Mouse (Mus musculus): ENCODE measurements around the gene Ano6. TPM values are rescaled to one million over a fixed set of nuclear protein-coding genes. Genes with fewer than 3 reads are reported as not detected.

The Ano6 gene
- polyA plus RNA-seq, 1 experiment = 73.0 TPM

DNA sequence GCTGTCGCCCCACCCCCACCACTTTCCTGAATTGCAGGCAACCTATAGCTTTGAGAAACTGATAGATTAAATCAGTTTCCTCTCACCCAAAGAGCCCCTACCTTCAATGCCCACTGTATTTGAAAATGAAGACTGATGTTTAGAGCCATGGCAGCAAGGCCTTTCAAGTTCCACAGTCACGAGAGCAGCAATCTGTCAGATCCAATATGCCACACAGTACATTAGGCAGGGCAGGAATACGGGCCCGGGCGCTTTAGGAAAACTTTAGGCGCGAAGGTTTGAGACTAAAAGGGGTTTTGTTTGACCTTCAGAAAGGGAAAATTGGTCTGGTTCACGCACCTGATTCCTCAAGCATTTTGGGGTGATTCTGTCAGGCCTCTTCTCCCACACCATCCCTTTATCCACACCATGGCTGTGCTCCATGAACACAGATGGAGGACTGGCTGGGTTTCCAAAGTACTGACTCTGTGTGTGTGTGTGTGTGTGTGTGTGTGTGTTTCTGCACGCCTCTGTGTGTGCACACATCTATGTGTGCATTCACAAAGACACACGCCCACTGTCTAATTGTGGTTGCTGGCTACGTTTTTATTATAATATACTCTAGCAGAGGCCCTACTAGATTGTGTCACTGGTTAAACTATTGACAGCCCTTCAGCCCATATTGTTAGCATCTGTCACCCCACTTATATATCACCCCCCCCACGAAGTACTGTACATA, 173.0 kb downstream of the Ano6 start:
- Histone ChIP-seq H3K4me3 (ENCODE audit: insufficient read depth, low read length) (no peak overlapping the region), H3K27ac (ENCODE audit: insufficient read depth, low read depth, low read length) (no peak overlapping the region), H3K4me1 (ENCODE audit: control insufficient read depth, insufficient read depth, low read length) (peaks cover 2% of the 10 kb centered on the region)
- TF ChIP-seq POLR2A (IDR thresholded peaks at IDR 0.05; ENCODE audit: borderline replicate concordance, low read depth, low read length) = no peak
- no peak for TF ChIP-seq CTCF (IDR thresholded peaks at IDR 0.05; ENCODE audit: low read depth, low read length)

DNA sequence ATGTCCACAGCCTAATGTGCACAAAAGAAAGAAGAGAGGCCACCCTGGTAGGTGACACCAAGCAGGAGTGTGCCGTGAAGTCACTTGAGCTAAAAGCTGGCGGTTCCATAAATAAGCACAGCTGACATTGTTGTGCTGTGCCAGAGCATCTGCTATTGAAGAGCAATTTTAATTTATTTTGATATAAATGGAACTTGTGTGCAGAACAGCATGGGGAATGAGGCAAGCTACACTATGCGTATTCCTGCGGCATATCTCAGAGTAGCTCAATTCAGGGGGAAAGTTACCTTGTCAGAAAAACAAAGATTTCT, 173.6 kb downstream of the Ano6 start:
- H3K4me3 ChIP-seq (ENCODE audit: insufficient read depth, low read length) = no peak overlapping the region
- TF ChIP-seq CTCF (IDR thresholded peaks at IDR 0.05; ENCODE audit: low read depth, low read length) = no peak
- TF ChIP-seq POLR2A (IDR thresholded peaks at IDR 0.05; ENCODE audit: borderline replicate concordance, low read depth, low read length) = no peak
- H3K4me1 ChIP-seq (ENCODE audit: control insufficient read depth, insufficient read depth, low read length) = peaks cover 2% of the 10 kb centered on the region
- H3K27ac ChIP-seq (ENCODE audit: insufficient read depth, low read depth, low read length) = no peak overlapping the region

DNA sequence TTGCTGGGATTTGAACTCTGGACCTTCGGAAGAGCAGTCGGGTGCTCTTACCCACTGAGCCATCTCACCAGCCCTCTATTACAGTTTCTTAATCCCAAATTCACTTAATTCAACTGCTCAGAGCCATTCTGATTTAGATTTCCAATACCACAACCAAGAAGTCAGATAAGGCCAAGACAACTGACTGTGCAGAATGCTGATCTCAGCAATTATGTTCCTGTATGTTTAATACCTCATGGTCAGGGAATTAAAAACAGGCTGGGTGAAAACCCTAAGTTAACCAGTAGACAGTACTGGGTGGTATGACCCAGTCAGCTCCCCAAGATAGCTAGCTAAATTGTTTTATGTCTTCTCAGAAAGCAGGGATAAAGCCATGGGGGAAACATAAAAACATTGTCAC, 176.3 kb downstream of the Ano6 start:
- TF ChIP-seq POLR2A (IDR thresholded peaks at IDR 0.05; ENCODE audit: borderline replicate concordance, low read depth, low read length) (no peak), CTCF (IDR thresholded peaks at IDR 0.05; ENCODE audit: low read depth, low read length) (no peak)
- H3K4me3 ChIP-seq (ENCODE audit: insufficient read depth, low read length) = no peak overlapping the region
- peaks cover 2% of the 10 kb centered on the region for H3K4me1 ChIP-seq (ENCODE audit: control insufficient read depth, insufficient read depth, low read length)
- no peak overlapping the region for H3K27ac ChIP-seq (ENCODE audit: insufficient read depth, low read depth, low read length)

DNA sequence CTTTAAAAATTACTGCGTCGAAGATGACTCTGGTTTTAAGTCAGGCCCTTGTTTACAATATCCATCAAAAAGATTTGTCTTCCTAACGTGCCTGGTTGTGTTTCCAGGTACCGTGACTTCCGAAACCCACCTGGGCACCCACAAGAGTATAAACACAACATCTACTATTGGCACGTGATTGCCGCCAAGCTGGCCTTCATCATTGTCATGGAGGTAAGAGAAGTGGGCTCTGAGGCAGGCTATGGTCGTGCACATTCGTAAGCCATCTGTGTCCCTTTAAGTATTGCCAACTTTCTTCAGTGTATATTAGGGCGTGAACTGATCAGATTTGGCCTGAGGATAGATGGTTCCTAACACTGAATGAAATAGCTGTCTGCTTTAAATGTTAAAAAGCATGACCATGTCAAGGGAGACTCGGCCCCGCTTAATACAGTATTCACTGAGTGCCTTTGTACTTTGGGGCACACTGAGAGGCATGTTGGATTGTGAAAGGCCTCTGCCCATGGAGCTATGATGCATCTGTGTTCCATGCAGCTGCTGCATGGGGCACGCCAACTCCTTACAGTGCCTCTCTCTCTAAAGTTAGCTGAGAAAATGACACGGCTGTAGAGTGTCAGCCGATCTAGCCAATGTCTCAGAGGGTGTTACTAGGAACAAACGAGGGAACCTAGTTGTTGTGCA, 177.0 kb downstream of the Ano6 start:
- peaks cover 2% of the 10 kb centered on the region; the same call in 1 of the 2 replicates for H3K4me1 ChIP-seq (ENCODE audit: control insufficient read depth, insufficient read depth, low read length)
- H3K4me3 ChIP-seq (ENCODE audit: insufficient read depth, low read length) = no peak overlapping the region
- TF ChIP-seq POLR2A (IDR thresholded peaks at IDR 0.05; ENCODE audit: borderline replicate concordance, low read depth, low read length) (no peak), CTCF (IDR thresholded peaks at IDR 0.05; ENCODE audit: low read depth, low read length) (no peak)
- no peak overlapping the region for H3K27ac ChIP-seq (ENCODE audit: insufficient read depth, low read depth, low read length)

DNA sequence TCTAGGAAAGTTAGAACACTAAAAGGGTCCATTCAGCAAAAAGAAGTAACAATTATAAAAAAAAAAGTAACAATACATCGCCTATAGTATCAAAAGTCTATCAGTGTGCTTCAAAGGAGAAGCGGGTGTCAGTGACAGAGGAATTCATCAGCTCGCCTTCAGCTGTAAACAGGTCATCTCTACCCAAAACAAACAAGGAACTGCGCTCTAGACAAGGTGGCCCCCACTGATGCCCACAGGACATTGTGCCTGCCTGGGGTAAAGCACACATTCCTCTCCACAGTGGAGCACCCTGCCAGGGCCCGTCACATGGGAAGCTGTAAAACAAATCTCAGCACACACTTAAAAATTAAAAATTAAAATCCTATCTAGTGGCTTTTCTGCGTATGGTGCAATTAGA, 179.0 kb downstream of the Ano6 start:
- Histone ChIP-seq H3K27ac (ENCODE audit: insufficient read depth, low read depth, low read length) (no peak overlapping the region), H3K4me1 (ENCODE audit: control insufficient read depth, insufficient read depth, low read length) (no peaks in the 10 kb centered on the region), H3K4me3 (ENCODE audit: insufficient read depth, low read length) (no peak overlapping the region)
- no peak for TF ChIP-seq CTCF (IDR thresholded peaks at IDR 0.05; ENCODE audit: low read depth, low read length)
- TF ChIP-seq POLR2A (IDR thresholded peaks at IDR 0.05; ENCODE audit: borderline replicate concordance, low read depth, low read length) = no peak

DNA sequence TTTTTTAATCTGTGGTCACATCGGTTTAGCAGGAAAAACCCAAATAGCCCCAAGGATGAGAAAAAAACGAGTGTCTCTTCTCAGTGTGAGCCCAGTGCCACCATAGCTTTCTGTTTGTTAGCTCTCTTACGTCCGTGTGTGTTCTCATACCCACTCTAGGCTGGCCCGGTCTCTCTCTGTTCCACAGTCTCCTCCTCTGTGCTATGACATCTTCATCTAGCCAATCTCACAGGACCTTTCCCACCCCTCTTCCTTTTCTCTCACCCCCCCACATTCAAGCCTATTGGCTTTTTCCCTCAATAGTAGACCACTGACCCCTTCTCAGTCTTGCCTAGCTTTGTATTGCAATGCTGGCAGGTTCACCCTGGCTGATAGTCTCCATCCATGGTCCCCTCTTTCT, 179.5 kb downstream of the Ano6 start:
- Histone ChIP-seq H3K27ac (ENCODE audit: insufficient read depth, low read depth, low read length) (no peak overlapping the region), H3K4me1 (ENCODE audit: control insufficient read depth, insufficient read depth, low read length) (no peaks in the 10 kb centered on the region), H3K4me3 (ENCODE audit: insufficient read depth, low read length) (no peak overlapping the region)
- TF ChIP-seq POLR2A (IDR thresholded peaks at IDR 0.05; ENCODE audit: borderline replicate concordance, low read depth, low read length) (no peak), CTCF (IDR thresholded peaks at IDR 0.05; ENCODE audit: low read depth, low read length) (no peak)

DNA sequence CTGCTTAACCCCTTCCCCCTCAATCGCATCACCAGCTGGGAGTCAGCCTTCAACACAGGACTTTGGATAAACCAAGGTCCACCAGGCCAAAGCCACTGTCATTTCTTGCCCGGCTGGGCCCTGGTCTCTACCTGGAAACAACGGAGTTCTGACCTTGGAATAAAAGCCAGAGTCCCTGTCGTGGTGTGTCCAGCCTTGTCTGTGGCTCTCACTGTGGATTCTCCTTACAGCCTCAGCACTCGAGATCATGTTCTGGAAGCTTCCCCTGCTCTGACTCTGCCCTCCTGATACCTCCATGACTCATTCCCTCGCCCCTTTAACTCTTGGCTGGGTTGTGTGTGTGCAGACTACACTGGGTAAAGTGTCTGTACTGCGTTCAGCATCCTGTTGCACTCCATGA, 180.0 kb downstream of the Ano6 start:
- no peak for TF ChIP-seq CTCF (IDR thresholded peaks at IDR 0.05; ENCODE audit: low read depth, low read length)
- TF ChIP-seq POLR2A (IDR thresholded peaks at IDR 0.05; ENCODE audit: borderline replicate concordance, low read depth, low read length) = no peak
- no peak overlapping the region for H3K4me3 ChIP-seq (ENCODE audit: insufficient read depth, low read length)
- no peak overlapping the region for H3K27ac ChIP-seq (ENCODE audit: insufficient read depth, low read depth, low read length)
- no peaks in the 10 kb centered on the region for H3K4me1 ChIP-seq (ENCODE audit: control insufficient read depth, insufficient read depth, low read length)

DNA sequence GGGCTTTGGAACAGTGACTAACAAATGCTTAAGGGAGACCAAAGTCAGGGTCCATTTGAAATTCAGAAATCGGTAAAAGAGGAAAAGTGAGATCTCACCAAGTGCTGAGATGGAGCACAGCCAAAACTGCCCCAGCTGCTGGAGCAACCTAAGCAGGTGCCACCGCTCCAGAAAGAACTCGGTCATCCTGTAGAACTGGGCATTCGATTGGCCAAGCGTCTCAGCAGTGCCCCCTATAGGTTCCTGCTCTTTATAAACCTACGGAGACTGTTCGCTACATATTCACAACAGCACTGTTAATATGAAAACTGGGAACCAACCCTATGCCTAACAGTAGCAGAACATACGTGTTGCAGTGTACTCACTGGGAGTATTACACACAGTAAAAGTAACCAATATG, 180.7 kb downstream of the Ano6 start:
- H3K4me3 ChIP-seq (ENCODE audit: insufficient read depth, low read length) = no peak overlapping the region
- no peak overlapping the region for H3K27ac ChIP-seq (ENCODE audit: insufficient read depth, low read depth, low read length)
- no peaks in the 10 kb centered on the region for H3K4me1 ChIP-seq (ENCODE audit: control insufficient read depth, insufficient read depth, low read length)
- TF ChIP-seq CTCF (IDR thresholded peaks at IDR 0.05; ENCODE audit: low read depth, low read length) (no peak; the same call in 1 of the 2 replicates), POLR2A (IDR thresholded peaks at IDR 0.05; ENCODE audit: borderline replicate concordance, low read depth, low read length) (no peak)

DNA sequence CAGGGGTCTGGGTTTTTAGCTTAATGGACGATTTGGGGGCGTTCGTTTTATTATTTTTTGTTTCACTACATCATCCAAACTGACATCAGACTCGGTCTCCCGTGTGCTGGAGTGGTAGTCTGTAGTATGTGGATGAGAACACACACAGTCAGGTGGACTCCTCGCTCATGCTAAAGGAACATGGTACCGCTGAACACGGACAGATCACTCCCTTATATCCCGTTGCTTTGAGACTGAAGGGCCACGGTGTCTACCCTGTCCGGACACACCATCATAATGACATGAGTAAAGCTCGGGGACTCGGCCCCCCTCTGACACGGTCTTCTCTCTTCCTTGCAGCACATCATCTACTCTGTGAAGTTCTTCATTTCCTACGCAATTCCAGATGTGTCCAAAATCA, 181.5 kb downstream of the Ano6 start:
- Histone ChIP-seq H3K4me1 (ENCODE audit: control insufficient read depth, insufficient read depth, low read length) (no peaks in the 10 kb centered on the region), H3K27ac (ENCODE audit: insufficient read depth, low read depth, low read length) (no peak overlapping the region), H3K4me3 (ENCODE audit: insufficient read depth, low read length) (no peak overlapping the region)
- TF ChIP-seq CTCF (IDR thresholded peaks at IDR 0.05; ENCODE audit: low read depth, low read length) = no peak
- no peak for TF ChIP-seq POLR2A (IDR thresholded peaks at IDR 0.05; ENCODE audit: borderline replicate concordance, low read depth, low read length)

DNA sequence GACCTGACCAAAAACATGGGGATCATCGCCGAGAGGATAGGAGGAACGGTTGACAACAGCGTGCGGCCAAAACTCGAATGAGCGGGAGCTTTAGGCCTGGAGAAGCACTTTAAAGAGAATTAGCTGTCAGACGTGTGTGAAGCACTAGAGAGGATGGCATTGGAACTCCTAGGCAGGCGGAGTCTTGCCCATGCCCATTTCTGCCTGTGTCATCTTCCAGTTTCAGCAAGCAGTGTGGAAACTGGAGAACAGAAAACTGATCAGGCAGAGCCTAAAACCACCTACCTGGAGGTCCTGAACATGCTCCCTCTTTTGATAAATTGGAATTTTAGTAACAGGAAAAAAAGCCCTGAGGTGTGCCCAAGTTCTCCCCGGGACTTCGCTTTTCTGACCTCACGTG, 182.0 kb downstream of the Ano6 start:
- TF ChIP-seq CTCF (IDR thresholded peaks at IDR 0.05; ENCODE audit: low read depth, low read length) (no peak), POLR2A (IDR thresholded peaks at IDR 0.05; ENCODE audit: borderline replicate concordance, low read depth, low read length) (no peak)
- Histone ChIP-seq H3K27ac (ENCODE audit: insufficient read depth, low read depth, low read length) (no peak overlapping the region), H3K4me1 (ENCODE audit: control insufficient read depth, insufficient read depth, low read length) (no peaks in the 10 kb centered on the region), H3K4me3 (ENCODE audit: insufficient read depth, low read length) (no peak overlapping the region)
